Mouse (Mus musculus) hindlimb bud, embryonic 11.5 days (tissue): Measurements from ENCODE around the gene Sstr3.

Experiments used
- DNase-seq: peaks from one replicate; pipeline ENCODE4 v3.0.0-alpha.2; 2012; ENCODE audit warnings: low read depth, low spot score; ENCODE audit errors: extremely low spot score

The Sstr3 gene

GRCm38 (mm10) chr15:78531451-78531720, 13.1 kb downstream of the Sstr3 start:
- no peak for DNase-seq

- DNase-seq, result no peak
Measured at GRCm38 (mm10) chr15:78530671-78531450, 13.6 kb downstream of the Sstr3 start, which contains the start of gene C1qtnf6. C1qtnf6 (minus strand) TSS chr15:78531416.

GRCm38 (mm10) chr15:78530141-78530540, 14.3 kb downstream of the Sstr3 start:
- no peak for DNase-seq

- DNase-seq, result no peak
Measured at GRCm38 (mm10) chr15:78529428-78529990, 15.0 kb downstream of the Sstr3 start.

- DNase-seq, result no peak
Measured at GRCm38 (mm10) chr15:78528726-78529411, 15.6 kb downstream of the Sstr3 start.

- DNase-seq, result no peak
Measured at GRCm38 (mm10) chr15:78527973-78528372, 16.5 kb downstream of the Sstr3 start.

GRCm38 (mm10) chr15:78524163-78524562, 20.3 kb downstream of the Sstr3 start:
- no peak for DNase-seq

- DNase-seq, result no peak
Measured at GRCm38 (mm10) chr15:78521892-78522291, 22.6 kb downstream of the Sstr3 start.

- no peak for DNase-seq
Measured at GRCm38 (mm10) chr15:78521331-78521730, 23.2 kb downstream of the Sstr3 start.

GRCm38 (mm10) chr15:78520112-78520715, 24.3 kb downstream of the Sstr3 start:
- no peak for DNase-seq

GRCm38 (mm10) chr15:78518221-78518620, 26.3 kb downstream of the Sstr3 start:
- DNase-seq, result no peak

GRCm38 (mm10) chr15:78515759-78516158, 28.7 kb downstream of the Sstr3 start:
- no peak for DNase-seq

GRCm38 (mm10) chr15:78514393-78515146, 29.9 kb downstream of the Sstr3 start:
- peak; percentile 64 for DNase-seq

GRCm38 (mm10) chr15:78513019-78513418, 31.5 kb downstream of the Sstr3 start:
- DNase-seq, result no peak

GRCm38 (mm10) chr15:78511951-78512350, 32.5 kb downstream of the Sstr3 start:
- no peak for DNase-seq

- DNase-seq, result no peak
Measured at GRCm38 (mm10) chr15:78510736-78511135, 33.7 kb downstream of the Sstr3 start.

GRCm38 (mm10) chr15:78510121-78510576, 34.3 kb downstream of the Sstr3 start:
- no peak for DNase-seq

GRCm38 (mm10) chr15:78509297-78509899, 35.1 kb downstream of the Sstr3 start:
- no peak for DNase-seq

GRCm38 (mm10) chr15:78508443-78508842, 36.0 kb downstream of the Sstr3 start:
- no peak for DNase-seq

GRCm38 (mm10) chr15:78505541-78505940, 38.9 kb downstream of the Sstr3 start:
- no peak for DNase-seq

- DNase-seq, result no peak
Measured at GRCm38 (mm10) chr15:78504816-78505215, 39.7 kb downstream of the Sstr3 start.
